Mouse (Mus musculus) embryonic fibroblast, embryonic 13.5 days (primary cell): ENCODE results near the gene Utp18. TPM values are rescaled to one million over a fixed set of nuclear protein-coding genes. Genes with fewer than 3 reads are reported as not detected.
"Not testable (repeated sequence)": the region's sequence is repeated elsewhere in the genome, so short reads cannot be mapped to it uniquely, and the experiment has no call there.

Source experiments
- H3K27ac ChIP-seq: 2 replicates; pipeline ENCODE4 v1.5.1; 2012; ENCODE audit warnings: low read length, control low read depth, inconsistent platforms; ENCODE audit not compliant: insufficient read depth
- H3K4me1 ChIP-seq: 2 replicates; pipeline ENCODE4 v1.6.1; 2011; ENCODE audit warnings: low read length; ENCODE audit not compliant: control insufficient read depth, insufficient read depth
- H3K4me3 ChIP-seq: 2 replicates; pipeline ENCODE4 v1.5.1; 2011; ENCODE audit warnings: mild to moderate bottlenecking, control low read depth, low read length; ENCODE audit not compliant: insufficient read depth
- CTCF ChIP-seq: IDR thresholded peaks from 2 replicates; pipeline ENCODE4 v1.5.1; 2011; ENCODE audit warnings: mild to moderate bottlenecking, control low read depth, low read length, moderate library complexity, borderline replicate concordance; ENCODE audit not compliant: insufficient read depth
- POLR2A ChIP-seq: IDR thresholded peaks from 2 replicates; pipeline ENCODE4 v1.6.1; 2011; ENCODE audit warnings: low read depth, mild to moderate bottlenecking, control low read depth, low read length, moderate library complexity
- polyA plus RNA-seq: library from polyadenylated mRNA; stranded (reverse); fragments of >200 nt; gene quantifications from 2 replicates; pipeline ENCODE4 v1.2.4, GENCODE M21; 2011; ENCODE audit warnings: low read depth; ENCODE audit not compliant: missing spikeins, insufficient read length

Gene Utp18
- polyA plus RNA-seq = 30.3 and 33.8 TPM in 2 replicates

DNA sequence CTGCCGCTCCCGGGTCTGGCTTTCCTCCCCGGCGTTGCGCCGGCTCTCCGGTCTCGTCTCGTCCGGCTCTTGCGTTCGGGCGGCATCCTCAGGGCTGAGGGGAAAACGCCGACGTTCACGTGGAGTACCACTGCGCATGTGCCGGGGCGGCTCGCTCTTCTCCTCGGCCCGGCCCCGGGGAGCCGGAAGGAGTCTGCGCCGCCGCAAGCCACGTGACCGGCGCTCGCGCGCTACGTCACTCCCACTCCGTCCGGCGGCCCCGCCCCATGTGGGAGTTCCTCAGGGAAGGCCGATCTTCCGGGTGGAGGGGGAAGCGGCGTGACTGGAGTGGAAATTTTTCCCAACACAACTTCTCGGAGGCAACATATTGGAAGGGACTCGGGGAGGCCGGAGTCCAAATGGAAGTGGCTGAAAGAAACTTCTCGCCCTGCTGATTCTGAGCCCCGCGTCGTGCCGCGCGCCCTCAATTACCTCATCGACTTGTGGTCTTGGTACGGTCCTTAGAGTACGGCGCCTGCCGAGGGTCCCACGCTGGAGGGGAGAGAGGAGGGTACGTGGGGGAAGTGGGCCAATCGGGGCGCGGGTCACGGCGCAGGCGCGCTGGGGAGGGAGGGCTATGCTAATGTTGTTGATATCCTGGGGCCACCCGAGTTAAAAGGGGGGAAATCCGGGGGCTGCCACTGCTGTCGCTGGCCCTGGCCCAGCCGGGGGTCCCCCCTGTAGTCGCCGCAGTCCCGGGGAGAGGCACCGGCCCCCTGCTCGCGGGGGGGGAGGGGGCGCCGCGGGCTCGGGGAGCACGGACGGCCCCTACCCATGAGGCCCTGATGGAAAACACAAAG is at the start of gene Utp18, which contains the start of gene Mbtd1:
Gene Utp18, minus strand, starts transcription at position 195 of the 839 bp plus-strand sequence.
Gene Mbtd1, plus strand, starts transcription at position 281 of the 839 bp plus-strand sequence.
- peak within 1 kb of the TSS; percentile 94 for H3K27ac ChIP-seq
- TF ChIP-seq POLR2A (peak; percentile 44; the same call in 1 of the 2 replicates), CTCF (no peak)
- H3K4me3 ChIP-seq = peak within 1 kb of the TSS; percentile 63
- H3K4me1 ChIP-seq = peaks cover 7% of the 10 kb centered on the region

DNA sequence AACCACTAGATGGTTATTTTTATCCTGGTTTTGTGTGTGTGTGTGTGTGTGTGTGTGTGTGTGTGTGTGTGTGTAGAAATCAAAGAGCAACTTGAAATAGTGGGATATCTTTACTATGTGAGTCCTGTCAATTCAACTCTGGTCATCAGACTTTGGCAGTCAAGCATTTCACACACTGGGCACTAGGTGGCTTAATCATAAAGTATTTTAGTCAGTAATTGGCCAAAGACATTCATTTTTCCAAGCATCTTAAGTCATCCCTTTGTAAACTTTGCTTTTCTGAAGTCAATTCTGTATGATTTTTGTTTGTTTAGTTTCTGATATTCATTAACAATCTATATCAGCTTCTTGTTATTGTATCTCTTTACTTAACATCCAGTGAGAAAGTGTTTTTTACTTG is 43.5 kb upstream of the Utp18 start:
- Histone ChIP-seq H3K4me3 (no peak overlapping the region), H3K27ac (no peak overlapping the region), H3K4me1 (peaks cover 5% of the 10 kb centered on the region; the same call in 1 of the 2 replicates)
- TF ChIP-seq POLR2A (no peak), CTCF (no peak)

- not testable (repeated sequence) for H3K4me1 ChIP-seq, H3K4me3 ChIP-seq, H3K27ac ChIP-seq
Observed at GRCm38 (mm10) chr11:93915019-93915418, 29.5 kb upstream of the Utp18 start.

- Histone ChIP-seq H3K27ac (no peak overlapping the region), H3K4me3 (no peak overlapping the region), H3K4me1 (no peaks in the 10 kb centered on the region)
- TF ChIP-seq CTCF (no peak), POLR2A (no peak)
Observed at GRCm38 (mm10) chr11:93911603-93912002, 26.0 kb upstream of the Utp18 start.

DNA sequence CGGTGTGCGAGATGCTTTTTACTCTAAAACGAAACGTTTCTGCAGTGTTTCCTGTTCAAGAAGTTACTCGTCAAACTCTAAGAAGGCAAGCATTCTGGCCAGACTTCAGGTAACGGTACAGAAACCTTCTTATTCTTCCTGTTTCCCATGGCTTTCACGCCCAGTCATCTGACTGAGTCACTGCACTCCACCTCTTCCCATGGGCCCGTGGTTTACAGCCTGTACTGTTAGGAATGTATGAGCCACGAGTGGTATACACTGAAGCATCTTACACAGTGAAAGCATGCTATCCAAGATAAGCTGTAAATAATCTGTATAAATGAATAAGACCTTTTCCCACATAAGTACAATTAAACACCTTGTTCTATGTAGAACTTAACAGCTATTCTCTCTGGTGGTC is 23.3 kb upstream of the Utp18 start:
- no peaks in the 10 kb centered on the region for H3K4me1 ChIP-seq
- no peak overlapping the region for H3K4me3 ChIP-seq
- no peak for TF ChIP-seq CTCF
- TF ChIP-seq POLR2A = no peak
- H3K27ac ChIP-seq = peak overlapping the region; percentile 79

GRCm38 (mm10) chr11:93907839-93908238 is 22.3 kb upstream of the Utp18 start:
- H3K4me1 ChIP-seq = no peaks in the 10 kb centered on the region
- 0 out of 2 replicates have a peak overlapping the region, but pooled peaks have one; percentile 6 for H3K27ac ChIP-seq
- TF ChIP-seq CTCF (no peak), POLR2A (no peak)
- no peak overlapping the region for H3K4me3 ChIP-seq

DNA sequence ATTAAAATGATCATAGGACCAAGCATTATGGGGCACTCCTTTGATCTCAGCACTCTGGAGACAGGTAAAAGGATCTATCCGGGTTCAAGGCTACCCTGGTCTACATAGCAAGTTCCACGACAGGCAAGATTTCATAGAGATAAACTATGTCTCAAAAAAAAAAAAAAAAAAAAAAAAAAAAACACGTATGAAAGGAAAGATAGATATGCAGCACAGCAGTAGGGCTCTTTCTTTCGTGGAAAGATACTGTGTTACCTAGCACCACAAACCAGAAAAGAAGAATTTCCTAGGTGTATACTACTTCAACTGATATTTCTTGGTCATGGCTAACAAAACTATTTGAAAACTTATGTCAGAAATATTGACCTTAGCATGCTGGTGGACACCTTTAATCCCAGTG is 21.3 kb upstream of the Utp18 start:
- TF ChIP-seq CTCF (no peak), POLR2A (no peak)
- Histone ChIP-seq H3K4me3 (no peak overlapping the region), H3K27ac (no peak overlapping the region), H3K4me1 (no peaks in the 10 kb centered on the region)

DNA sequence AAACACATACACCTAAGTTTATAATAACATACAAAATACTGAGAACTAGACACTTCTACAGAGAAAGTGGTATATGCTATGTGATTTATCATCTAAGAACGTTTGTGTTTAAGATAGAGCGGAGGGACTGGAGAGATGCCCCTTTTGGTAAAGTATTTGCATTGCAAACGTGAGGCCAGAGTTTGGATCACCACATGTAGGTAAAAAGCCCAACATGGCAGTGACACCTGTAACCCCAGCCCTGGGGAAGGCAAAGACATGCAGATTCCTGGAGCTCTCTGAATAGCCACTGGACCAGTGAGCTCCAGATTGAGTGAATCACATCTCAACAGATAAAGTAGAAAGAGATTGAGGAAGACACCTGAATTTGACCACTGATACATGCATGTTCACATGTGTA is 12.2 kb upstream of the Utp18 start:
- no peak for TF ChIP-seq POLR2A
- TF ChIP-seq CTCF = no peak
- Histone ChIP-seq H3K4me3 (no peak overlapping the region), H3K4me1 (no peaks in the 10 kb centered on the region), H3K27ac (no peak overlapping the region)

DNA sequence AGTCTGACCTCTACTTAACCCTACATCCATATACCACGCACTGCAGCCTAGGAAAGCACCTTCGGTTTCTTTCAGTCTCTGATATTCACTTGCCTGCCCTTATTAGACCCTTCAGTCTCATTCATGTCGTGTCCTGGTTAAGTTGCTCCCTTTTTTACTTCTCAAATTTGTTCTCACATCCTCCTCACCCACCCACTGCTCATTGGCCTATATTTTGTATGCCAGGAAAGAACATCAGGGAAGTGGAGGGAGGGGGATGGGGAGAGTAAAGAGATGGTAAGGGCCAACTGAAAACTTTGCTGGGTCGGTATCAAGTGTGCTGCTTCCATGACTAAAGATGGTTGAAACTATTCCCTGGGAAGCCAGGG is 1.5 kb upstream of the Utp18 start:
- H3K27ac ChIP-seq = no peak overlapping the region
- TF ChIP-seq POLR2A (no peak), CTCF (no peak)
- H3K4me1 ChIP-seq = peaks cover 7% of the 10 kb centered on the region
- peak overlapping the region; percentile 63 for H3K4me3 ChIP-seq

GRCm38 (mm10) chr11:93886411-93887079 is 979 bp upstream of the Utp18 start:
- Histone ChIP-seq H3K27ac (no peak overlapping the region), H3K4me3 (peak overlapping the region; percentile 63), H3K4me1 (peaks cover 7% of the 10 kb centered on the region)
- TF ChIP-seq POLR2A (no peak), CTCF (no peak)
